Mouse (Mus musculus) CH12F3 (cell line): Measurements from ENCODE around the gene Vmn1r176.
"Not testable (repeated sequence)": the region's sequence is repeated elsewhere in the genome, so short reads cannot be mapped to it uniquely, and the experiment has no call there.

ENCODE experiments used
- in situ Hi-C: fragments of 300-500 bp; cut with MboI; formaldehyde crosslinking; loops from 2 replicates; pipeline ENCODE4 v1.14.3; 2020; ENCODE audit warnings: low sequenced_read_pairs

The Vmn1r176 gene

GRCm38 (mm10) chr7:23837272-23837671, at the start of gene Vmn1r176:
Vmn1r176 (minus strand) TSS chr7:23837372.
- in situ Hi-C loops = not testable (repeated sequence)

DNA sequence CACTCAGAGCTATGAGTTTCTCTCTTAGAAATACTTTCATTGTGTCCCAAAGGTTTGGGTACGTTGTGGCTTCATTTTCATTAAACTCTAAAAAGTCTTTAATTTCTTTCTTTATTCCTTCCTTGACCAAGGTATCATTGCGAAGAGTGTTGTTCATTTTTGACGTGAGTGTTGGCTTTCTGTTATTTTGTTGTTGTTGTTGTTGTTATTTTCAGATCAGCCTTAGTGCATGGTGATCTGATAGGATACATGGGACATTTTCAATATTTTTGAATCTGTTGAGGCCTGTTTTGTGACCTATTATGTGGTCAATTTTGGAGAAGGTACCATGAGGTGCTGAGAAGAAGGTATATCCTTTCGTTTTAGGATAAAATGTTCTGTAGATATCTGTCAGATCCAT, 39.7 kb upstream of the Vmn1r176 start:
- in situ Hi-C loops = not testable (repeated sequence)

GRCm38 (mm10) chr7:23866349-23866748, 29.2 kb upstream of the Vmn1r176 start, which contains the start of gene Vmn1r177:
Vmn1r177 (minus strand) TSS chr7:23866449.
- in situ Hi-C loops = not testable (repeated sequence)

- in situ Hi-C loops = not testable (repeated sequence)
These were observed 26.6 kb downstream of the Vmn1r176 start, which contains the start of gene Vmn1r175 for GRCm38 (mm10) chr7:23810543-23810942. Vmn1r175 (minus strand) TSS chr7:23810643.

DNA sequence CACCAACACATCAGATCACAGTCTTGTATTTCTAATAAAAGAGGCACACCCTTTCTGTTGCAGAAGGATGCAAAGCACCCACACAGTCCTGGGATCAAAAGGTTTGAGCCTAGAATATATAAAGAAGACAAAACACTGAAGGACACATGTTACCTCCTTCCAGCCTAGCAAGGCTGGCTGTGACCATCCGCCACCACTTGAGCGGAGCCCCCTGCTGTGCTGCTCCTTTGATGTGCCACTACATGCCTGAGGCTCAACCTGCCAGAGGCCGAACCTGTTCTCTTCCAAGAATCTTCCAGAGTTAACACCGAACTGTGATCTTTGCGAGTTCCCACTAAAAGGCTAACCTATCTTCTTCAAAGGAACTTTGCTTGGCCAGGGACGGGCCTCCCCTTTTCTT, 52.6 kb downstream of the Vmn1r176 start:
- in situ Hi-C loops = no loop called here
